Mouse (Mus musculus): ENCODE data around the gene Cyfip2. TPM values are rescaled to one million over a fixed set of nuclear protein-coding genes. Genes with fewer than 3 reads are reported as not detected.

Cyfip2 gene
- total RNA-seq, 2 experiments from 2014 or later, result 2.3 to 10.1 TPM

- no peak overlapping the region for H3K4me3 ChIP-seq
- no peak for DNase-seq
- H3K27ac ChIP-seq, result no peak overlapping the region
- intact Hi-C loops (cut with DNase I), result no loop called here
- TF ChIP-seq CTCF (IDR thresholded peaks at IDR 0.05), result no peak
Observed at GRCm38 (mm10) chr11:46177246-46178043, 135.2 kb downstream of the Cyfip2 start.

- H3K27ac ChIP-seq, result no peak overlapping the region
- no peak for DNase-seq
- H3K4me3 ChIP-seq, result no peak overlapping the region
- TF ChIP-seq CTCF (IDR thresholded peaks at IDR 0.05), result no peak
- intact Hi-C loops (cut with DNase I), result no loop called here
Observed at GRCm38 (mm10) chr11:46176155-46176554, 136.5 kb downstream of the Cyfip2 start.

- TF ChIP-seq CTCF (IDR thresholded peaks at IDR 0.05), result no peak
- intact Hi-C loops (cut with DNase I), result no loop called here
- Histone ChIP-seq H3K4me3 (no peak overlapping the region), H3K27ac (no peak overlapping the region)
- DNase-seq, result no peak
Observed at GRCm38 (mm10) chr11:46172128-46172527, 140.5 kb downstream of the Cyfip2 start.

GRCm38 (mm10) chr11:46169908-46170307 lies 142.8 kb downstream of the Cyfip2 start:
- intact Hi-C loops (cut with DNase I), result no loop called here
- Histone ChIP-seq H3K27ac (no peak overlapping the region), H3K4me3 (no peak overlapping the region)
- DNase-seq, result no peak
- no peak for TF ChIP-seq CTCF (IDR thresholded peaks at IDR 0.05)

GRCm38 (mm10) chr11:46168506-46168905 lies 144.2 kb downstream of the Cyfip2 start:
- no peak for TF ChIP-seq CTCF (IDR thresholded peaks at IDR 0.05)
- no peak overlapping the region for H3K27ac ChIP-seq
- intact Hi-C loops (cut with DNase I), result no loop called here
- H3K4me3 ChIP-seq, result no peak overlapping the region
- no peak for DNase-seq

- intact Hi-C loops (cut with DNase I), result no loop called here
- H3K4me3 ChIP-seq, result peak within 1 kb of the TSS; percentile 69
- no peak within 1 kb of the TSS; the same call in 1 of the 2 replicates for H3K27ac ChIP-seq
- TF ChIP-seq CTCF (IDR thresholded peaks at IDR 0.05), result no peak
- peak; percentile 32 for DNase-seq
Observed at GRCm38 (mm10) chr11:46165866-46166585, 146.6 kb downstream of the Cyfip2 start, which contains the start of gene Nipal4. TSS of gene Nipal4 (minus strand) at chr11:46166508.

GRCm38 (mm10) chr11:46157462-46157861 lies 155.2 kb downstream of the Cyfip2 start:
- Histone ChIP-seq H3K27ac (no peak overlapping the region), H3K4me3 (no peak overlapping the region)
- intact Hi-C loops (cut with DNase I), result no loop called here
- no peak for DNase-seq
- TF ChIP-seq CTCF (IDR thresholded peaks at IDR 0.05), result peak; percentile 6; the same call in 1 of the 2 replicates

GRCm38 (mm10) chr11:46156945-46157344 lies 155.7 kb downstream of the Cyfip2 start:
- Histone ChIP-seq H3K27ac (no peak overlapping the region), H3K4me3 (no peak overlapping the region)
- TF ChIP-seq CTCF (IDR thresholded peaks at IDR 0.05), result no peak
- intact Hi-C loops (cut with DNase I), result no loop called here
- DNase-seq, result no peak

GRCm38 (mm10) chr11:46146619-46147018 lies 166.0 kb downstream of the Cyfip2 start:
- TF ChIP-seq CTCF (IDR thresholded peaks at IDR 0.05), result no peak
- intact Hi-C loops (cut with DNase I), result no loop called here
- no peak for DNase-seq
- no peak overlapping the region for H3K4me3 ChIP-seq
- no peak overlapping the region for H3K27ac ChIP-seq

GRCm38 (mm10) chr11:46145163-46145875 lies 167.3 kb downstream of the Cyfip2 start:
- DNase-seq, result no peak
- TF ChIP-seq CTCF (IDR thresholded peaks at IDR 0.05), result no peak
- Histone ChIP-seq H3K27ac (no peak overlapping the region), H3K4me3 (no peak overlapping the region)
- intact Hi-C loops (cut with DNase I), result no loop called here

Small RNA genes within 50 kb of the gene (microRNA-seq; reads per million reads assigned to microRNA genes)
- not detected for gene Mir7239

Other genes starting within 250 kb of the Cyfip2 start
- gene Nipal4, start 146.4 kb downstream of the Cyfip2 start, total RNA-seq (2021), result not detected
- gene Fndc9, start 77.3 kb downstream of the Cyfip2 start, total RNA-seq (2021), result not detected
- not detected for gene Itk, start 76.7 kb upstream of the Cyfip2 start, total RNA-seq (2021)
- gene Fam71b, start 83.7 kb upstream of the Cyfip2 start, total RNA-seq (2021), result not detected
- gene Med7, start 124.1 kb upstream of the Cyfip2 start, total RNA-seq (2021), result 10 to 100 TPM; 14.5 to 20.0 TPM
- gene Havcr2, start 142.1 kb upstream of the Cyfip2 start, total RNA-seq (2021), result under 1 TPM in 1 of 2 experiments, not detected in 1; 0.17 TPM
- not detected for gene Gm12169, start 211.4 kb upstream of the Cyfip2 start, total RNA-seq (2021)

All from gastrocnemius, adult 2 months (tissue).